Mouse (Mus musculus) Muller cell, postnatal 12 days (primary cell): ENCODE measurements around the gene Hoxa11.

ENCODE experiments used
- DNase-seq: peaks from one replicate; pipeline ENCODE4 v3.0.0-alpha.2; 2015; ENCODE audit errors: inconsistent ontology term

Hoxa11 gene

DNA sequence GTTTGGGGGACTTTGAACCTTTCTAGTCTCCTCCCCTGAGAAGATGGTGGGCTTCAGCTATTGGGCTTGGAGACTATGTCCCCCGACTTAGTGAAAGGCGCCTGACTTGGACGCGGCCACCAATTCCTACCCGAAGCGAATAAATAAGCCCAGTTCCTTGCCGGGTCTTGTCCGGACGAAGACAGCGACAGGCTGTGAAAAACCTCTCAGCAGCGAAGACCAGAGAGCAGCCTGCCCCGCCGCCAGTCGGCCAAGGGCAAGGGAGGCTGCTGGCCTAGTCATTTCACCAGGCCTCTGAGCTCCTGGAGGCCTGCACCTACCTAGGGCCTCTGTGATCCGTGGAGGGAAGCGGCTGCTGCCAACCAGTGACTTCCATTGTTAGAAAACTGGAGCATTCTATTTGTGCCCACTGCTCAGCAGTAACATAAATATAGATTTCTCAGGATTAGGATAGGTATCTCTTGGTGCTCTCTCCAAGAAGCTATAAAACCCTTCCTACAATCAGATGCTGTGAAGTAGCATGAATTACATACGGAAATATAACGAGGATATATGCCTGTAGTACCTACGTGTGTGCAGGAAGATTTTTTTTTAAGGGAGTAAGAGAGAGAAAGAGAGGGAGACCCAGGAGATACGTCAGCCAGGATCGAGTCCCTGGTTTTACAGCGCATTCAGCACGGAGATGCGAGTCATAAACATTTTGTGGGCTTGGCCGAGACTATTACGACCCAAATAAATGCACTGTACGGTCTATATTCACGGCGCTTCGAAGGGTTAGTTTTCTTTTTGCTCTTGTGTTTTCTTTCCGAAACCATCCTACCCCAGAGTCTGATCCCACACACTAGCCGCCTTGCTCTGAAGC lies 25.4 kb downstream of the Hoxa11 start:
- no peak for DNase-seq

DNA sequence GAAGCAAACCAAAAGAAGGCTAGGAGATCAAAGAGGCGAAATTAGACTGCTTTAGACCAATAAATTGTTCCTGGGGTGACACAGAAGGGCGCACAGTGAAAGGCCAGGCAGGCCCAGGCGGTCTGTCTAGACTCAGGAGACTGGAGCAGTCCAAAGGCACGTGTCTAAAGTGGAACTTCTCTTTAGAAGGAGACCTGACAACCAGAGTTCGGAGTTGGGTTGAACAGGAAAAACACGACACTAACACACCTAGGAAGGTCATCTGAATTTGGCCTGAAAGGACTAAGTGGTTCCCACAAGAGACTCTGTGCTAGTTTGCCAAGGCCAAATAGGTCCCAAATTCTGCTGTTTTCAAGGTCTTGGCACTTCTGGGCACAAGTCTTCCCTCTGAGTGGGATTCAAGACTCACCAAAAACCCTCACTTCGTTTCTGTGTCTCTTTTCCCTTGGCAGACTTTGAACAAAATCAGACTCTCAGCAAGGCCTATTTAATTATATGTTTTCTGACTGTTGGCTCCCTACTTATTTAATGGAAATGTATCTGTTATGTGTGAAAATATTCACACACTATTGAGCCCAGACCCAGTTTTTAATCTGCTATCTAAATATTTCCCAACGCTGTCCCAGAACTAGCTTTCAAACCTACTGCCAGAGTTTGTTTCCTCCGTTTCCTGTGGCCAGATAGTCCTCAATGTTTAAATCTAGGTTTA lies 26.2 kb downstream of the Hoxa11 start:
- no peak for DNase-seq

DNA sequence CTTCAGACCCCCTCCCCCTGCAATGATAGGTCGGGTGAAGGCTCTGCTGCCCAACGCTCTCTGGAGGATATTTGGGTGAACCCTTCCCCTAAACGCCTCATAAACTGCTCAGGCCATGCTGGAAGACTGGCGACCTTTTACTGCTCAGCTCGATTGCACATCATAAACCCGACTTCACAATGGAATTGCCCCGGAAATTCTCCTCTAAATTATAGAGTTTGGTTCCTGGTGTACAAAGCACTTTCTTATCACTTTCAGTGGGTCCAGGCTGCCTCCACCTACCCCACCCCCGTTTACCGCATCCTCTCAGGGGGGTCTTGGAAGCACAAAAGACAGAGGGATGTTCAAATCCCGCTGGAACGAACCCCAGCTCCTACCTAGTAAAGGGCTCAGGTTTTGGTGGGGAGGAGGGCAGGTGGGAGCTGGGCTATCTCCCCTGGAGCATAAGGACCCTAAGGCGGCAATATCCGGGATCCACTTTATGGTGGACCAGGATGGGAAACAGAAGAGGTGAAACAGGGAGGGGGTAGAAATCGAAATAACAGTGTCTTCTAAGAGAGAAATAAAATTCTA lies 26.9 kb downstream of the Hoxa11 start:
- no peak for DNase-seq

DNA sequence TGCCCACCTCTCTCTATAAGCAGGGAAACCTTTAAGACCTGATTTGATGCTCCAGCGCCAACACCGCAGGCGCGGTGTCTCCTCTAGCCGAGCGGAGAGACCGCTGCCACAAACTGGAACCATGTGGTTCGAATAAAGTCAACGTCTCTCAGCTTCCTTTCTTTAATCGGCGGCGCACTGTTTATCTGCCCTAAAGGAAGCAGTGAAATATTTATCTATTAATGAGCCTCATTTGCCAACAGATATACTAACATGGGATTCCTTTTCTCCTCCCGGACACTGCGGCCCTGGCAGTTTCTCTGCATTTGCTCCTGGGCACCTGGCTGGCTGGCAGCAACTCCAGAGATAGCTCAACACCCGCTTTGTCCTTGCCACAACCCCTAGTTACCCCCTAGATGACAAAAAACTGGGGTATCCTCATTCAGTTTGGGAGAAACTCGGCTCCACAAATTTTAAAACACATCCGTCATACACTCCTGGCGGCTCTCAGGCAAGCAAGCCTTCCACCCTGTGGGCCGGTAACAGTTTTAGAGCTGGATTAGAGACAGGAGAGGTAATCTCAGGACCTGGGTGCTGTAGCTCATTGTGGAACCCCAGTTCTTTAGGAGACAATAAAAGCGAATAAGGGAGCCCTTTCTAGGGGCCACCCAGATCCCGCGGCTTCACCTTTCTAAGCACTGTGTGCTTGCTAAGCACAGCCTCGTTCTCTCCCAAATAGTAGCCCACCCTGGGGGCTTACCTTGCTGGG lies 27.5 kb downstream of the Hoxa11 start:
- no peak for DNase-seq

DNA sequence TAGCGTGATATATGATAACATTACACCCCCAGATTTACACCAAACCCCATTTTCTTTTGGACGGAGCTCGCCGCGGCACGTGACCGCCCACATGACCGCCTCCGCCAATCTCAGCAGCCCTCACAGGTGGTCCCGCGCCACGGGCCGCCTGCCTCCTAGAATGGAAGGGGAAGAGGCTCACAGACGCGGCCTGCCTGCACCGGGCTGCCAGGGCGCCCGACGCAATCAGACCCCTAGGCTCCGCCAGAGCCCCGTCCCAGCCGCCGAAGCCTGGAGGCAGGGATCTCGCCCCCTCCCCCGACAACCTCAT lies 28.2 kb downstream of the Hoxa11 start:
- DNase-seq: no peak

DNA sequence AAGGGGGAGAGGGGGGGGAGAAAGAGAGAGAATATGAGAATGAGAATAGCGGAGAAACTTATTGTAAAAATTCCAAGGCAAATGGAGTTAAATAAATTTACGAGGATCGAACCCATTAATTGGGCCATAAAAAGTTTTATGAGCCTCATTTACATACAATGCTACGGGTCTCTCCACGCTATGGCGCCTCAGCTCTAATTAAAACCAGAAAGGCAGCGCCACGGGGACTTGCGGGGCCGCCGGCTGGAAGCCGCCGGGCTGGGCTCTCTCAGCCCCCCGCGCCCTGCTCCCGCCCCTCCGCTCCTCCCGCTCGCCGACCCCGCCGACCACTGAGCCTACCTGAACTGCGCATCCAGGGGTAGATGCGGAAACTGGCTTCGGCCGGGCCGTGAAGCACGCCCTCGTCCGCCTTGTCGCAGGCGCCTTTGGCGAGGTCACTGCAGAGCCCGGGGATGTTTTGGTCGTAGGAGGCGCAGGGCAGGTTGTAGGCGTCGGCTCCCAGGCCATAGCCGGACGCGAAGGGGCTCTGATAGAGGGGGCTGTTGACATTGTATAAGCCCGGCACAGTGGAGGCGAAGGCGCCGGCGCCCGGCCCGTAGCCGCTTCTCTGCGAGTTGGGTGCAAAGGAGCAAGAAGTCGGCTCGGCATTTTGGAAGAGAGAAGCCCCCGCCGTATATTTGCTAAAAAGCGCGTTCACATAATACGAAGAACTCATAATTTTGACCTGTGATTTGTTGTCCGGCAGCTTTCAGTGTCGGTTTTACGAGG lies 28.7 kb downstream of the Hoxa11 start:
- DNase-seq: no peak

DNA sequence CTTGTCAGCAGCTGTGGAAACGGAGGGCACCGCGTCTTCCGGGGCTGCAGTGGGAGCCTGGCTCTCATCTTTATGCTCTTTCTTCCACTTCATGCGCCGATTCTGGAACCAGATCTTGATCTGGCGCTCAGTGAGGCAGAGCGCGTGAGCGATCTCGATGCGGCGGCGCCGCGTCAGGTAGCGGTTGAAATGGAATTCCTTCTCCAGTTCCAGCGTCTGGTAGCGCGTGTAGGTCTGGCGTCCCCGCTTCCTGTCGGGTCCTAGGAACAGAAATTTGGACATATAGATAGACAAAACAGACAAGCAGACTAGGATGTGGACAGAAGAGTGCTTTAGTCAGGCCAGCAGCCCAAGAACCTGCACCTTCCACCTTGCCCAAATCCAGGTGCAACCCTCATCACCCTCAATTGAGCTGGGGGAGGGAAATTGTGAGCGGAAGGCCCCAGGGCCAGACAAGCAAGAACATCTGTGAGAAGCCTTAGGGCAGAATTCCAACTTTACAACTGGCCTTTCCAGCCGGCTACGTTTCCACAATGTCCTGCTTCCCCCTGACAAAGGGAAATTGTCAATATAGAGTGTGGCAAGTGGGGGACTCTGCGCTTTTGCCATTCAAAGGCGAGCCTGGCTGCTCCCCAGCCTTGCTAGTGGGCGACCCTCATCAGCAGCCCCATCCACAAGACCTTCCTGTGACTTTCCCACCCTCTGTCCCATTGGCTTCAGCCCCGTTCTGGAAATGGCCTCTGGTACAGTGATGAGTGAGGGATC lies 29.7 kb downstream of the Hoxa11 start:
- no peak for DNase-seq

DNA sequence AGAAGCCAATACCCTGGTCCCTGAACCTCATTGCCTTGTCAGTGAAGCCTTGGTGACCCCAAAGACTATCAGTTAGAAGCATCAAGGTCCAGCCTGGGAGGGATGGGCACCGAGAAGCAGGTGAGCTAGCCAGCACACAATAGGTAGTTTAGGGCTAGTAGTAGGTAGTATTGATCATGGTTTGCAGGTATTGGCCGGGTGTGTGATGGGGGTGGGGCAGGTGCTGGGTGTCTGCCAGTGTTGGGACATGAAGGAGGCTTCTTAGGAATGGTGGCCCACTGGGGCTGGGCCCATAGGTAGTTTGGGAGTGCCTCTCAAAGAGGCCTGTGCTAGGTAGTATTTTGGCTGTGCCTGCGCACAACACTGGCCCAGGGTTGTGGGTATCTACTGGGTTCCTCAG lies 30.5 kb downstream of the Hoxa11 start:
- DNase-seq: no peak

DNA sequence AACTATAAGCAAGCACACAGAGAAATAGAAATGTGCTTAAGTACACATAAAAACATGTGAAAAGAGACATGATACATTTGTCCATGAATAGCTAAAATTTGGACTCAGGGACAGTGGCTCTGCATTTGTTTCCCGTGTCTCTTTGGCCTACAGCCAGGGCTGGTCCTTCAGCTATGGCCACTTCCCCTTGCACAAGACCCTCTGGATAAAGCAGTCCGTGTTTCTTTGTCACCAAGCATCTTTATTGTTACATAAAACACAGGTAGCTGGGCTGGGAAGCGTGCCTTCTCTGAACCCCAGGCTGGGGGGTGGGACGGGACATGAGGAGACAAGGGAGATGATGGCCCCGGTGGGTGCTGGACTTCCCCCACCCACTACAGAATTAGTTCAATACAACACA lies 31.3 kb downstream of the Hoxa11 start:
- no peak for DNase-seq

DNA sequence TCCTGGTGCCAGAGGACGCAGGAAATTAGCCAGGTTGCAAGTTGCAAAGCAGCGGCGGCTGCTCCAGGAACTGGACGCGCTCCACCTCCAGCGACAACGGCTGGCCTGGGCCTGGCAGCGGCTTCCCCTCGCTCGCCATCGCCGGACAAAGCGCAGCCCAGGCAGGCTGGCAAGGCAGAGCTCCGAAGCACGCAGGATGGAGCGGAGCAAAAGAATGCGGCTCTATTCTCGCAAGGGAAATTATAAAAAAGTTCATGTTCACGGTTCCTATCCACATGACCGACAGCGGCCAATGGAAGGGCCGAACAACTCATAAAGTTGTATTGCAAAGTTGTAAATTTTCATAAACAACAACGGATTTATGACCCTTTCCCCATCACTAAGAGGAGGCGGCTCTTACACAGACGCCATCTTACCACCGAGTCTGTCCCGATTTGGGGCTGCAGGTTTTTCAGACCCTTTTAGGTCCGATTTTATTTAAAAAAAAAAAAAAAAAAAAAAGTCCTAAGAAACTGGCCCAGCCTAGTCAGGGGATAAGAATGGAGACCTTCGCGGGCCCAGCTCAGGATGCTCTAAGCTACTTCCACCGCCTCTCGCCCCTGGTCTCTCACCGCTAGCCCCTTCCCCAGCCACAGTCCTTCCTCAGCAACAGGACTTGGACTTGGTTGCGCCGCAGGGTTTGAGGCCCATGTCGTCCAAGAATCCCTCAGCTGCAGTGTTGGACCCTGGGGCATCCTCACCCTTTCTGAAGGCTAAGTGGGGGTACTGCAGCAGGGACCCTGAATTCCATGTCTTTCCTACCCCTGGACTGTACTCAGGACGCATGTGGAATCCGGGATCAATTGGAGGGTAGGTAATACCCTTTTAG lies 32.3 kb downstream of the Hoxa11 start, which contains the start of the genes Hoxa3 and Gm28308:
Gene Hoxa3, minus strand, starts transcription at position 218 of the 868 bp plus-strand sequence.
Gene Gm28308, minus strand, starts transcription at position 221 of the 868 bp plus-strand sequence.
- DNase-seq: no peak

DNA sequence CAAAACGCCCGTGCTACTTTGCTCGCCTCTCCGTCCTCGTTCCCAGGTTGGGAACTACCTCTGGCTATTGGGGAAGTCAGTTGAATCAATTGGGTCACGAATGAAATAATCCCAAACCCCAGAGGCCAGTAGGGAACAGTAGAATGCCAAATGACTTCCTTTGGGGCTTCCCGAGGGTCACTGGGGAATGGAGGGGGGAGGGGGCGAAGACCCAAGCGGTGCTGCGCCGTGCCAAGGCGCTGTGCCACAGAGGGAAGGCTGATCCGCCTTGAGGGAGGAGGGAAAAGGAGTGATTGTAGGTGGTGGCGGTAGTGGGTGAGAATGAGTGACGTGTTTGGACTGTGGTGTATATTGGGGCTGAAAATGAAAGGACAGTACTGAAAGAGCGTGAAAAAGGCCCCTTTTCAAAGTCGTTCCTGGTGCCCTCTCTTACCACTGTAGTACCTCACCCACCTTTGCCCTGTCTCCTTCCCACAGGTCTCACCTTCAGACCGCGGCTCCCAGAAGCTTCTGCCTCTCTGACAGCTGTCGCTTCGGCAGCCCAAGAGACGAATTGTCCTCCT lies 33.0 kb downstream of the Hoxa11 start:
- DNase-seq: no peak

DNA sequence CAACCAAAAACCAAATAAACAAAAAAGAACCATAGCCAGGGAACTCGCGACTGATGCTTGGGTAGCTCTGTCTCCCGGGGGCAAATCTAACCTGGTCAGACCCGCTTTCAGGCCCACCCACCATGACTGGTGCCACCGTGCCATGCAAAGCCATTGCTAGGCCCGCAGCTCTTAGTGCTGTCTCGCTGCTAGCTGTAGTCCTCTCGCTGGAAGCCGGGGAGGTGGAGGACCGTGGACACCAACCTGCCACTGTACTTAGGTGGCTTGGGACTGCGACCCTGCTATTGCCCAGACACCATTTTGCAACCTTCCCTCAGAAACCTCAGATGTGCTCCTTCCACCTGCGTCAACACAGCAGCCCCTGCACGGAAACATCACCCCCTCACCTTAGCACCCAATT lies 33.6 kb downstream of the Hoxa11 start:
- no peak for DNase-seq

DNA sequence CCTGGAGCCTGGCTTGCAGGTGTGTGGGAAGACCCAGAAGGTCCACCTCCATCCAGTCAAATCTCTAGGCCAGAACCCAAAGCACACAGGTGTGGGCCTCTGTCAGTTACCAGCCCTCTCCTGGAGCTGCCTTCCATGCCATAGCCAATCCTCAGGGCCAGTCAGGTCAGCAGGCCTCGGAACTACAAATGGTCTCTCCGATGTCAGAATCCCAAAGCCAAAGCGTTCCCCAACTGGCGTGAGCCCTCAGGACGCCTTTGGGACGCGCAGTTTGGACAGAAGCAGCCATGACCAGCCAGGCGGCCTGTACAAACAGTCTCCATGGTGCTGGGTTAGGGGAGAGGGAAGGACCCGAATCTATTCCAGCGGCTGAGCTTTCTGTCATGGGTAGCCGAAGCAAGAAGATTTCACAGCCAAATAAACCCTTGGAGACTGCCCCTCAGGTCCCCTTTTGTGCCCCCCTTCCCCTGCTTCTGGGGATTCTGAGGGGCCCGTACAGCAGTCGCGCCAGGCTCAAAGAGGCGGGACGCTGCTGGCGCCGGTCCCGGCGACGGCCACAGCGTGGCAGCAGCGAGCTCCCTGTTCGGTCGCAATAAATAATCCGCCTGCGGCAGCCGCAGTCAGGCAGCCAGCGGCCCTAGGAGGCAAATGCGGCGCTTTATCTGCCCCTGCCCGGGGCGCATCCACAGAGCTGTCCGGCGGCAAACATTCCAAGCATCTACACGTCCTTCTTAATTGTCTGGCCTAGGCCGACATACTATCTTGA lies 34.3 kb downstream of the Hoxa11 start:
- peak; percentile 45 for DNase-seq

DNA sequence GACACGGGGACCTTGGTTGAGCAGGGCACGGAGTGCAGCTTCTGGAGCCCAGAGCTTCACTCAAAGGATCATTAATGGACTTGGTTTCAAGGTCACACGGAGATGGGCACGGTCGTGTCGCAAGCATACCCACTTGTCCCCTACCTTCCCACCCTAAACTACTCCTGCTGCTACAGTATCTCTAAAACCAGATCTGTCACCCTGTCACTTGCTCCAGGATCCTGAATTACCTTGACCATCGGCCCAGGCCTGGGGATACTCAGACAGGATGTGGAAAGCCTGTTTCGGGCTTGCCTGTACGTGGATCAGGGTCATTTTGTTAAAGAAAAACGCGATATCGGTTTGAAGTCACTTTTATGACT lies 35.9 kb downstream of the Hoxa11 start:
- no peak for DNase-seq

DNA sequence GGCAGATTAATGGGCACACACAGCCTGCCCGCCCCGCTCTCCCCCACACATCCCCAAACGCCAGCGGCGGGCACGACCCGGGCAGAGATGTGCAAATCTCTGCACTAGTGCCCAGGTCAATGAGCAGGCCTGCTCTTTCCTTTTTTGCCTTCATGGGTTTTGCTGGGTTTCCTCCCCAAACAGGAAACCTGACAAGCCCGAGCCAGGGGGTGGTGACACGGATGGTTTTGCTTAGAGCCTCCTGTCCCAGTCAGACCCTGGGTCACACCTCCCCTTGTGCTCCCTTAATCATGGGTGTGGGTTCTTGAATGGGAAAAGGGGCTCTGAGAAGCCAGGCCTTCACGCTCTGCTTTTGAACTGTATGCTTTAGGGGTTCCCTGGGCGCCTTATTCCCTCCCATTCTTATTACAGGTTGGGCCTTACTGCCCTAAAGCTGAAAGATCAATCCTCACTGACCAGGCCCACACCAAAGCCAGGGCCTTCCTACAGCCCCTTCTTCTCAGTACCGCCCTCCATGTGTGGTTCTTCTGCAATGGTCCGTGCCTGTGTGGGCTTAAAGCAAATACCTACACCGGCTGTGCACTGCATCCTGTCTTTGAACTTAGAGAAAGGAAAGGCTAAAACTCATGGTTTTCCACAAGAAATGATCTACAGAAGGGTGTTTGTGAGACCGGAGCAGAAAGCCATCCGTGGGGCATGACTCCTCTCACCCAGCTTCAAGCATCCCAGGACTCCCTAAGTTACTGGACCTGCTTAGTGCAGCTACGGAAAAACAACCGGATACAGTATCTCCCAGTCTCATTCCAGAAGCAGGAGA lies 36.5 kb downstream of the Hoxa11 start:
- DNase-seq: no peak

DNA sequence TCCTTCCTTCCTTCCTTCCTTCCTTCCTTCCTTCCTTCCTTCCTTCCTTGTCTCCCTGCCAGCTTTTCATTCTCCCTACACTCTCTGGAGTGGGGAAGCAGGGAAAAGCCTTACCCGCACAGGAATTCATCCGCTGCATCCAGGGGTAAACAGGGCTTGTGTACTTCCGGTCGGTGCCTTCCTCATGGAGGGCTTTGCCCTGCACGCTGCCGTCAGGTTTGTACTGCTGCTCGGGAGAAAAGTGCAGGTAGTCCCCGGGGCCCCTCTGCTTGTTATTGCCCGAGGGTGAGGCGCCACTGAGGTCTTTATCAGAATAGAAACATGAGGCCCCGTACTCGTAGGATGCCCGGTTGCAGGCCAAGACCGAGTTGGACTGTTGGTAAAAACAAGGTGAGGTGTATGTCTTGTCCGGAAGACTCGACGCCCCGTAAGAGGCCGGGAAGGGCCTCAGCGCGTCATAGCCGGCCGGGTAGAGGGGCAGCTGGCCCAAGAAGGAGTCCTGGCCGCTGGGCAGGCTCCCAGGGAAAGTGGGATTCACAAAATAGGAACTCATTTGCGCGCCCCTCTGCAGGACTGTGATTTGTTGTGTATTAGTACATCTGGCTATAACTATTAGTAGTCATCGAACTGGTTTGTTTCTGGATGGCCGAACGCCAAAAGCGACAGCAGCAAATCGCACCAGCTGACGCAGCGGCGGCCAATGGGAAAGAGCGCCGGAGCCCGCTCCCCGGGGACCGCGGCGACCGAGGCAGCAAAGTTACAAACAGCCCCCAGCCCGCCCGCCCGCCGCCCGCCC lies 37.3 kb downstream of the Hoxa11 start, which contains the start of gene Hoxa6:
Gene Hoxa6, minus strand, starts transcription at position 651 of the 796 bp plus-strand sequence.
- DNase-seq: no peak

DNA sequence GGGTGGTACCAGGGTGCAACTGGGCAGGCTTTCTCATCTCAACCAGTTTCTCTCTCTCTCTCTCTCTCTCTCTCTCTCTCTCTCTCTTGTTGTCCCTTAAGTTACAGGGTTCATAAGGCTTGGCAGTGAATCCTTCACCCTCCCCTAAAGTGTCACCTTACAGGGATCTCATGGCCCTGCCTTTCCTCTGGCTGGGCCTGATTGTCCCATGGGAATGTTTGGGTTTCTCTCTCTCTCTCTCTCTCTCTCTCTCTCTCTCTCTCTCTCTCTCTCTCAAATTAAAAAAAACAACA lies 38.0 kb downstream of the Hoxa11 start:
- no peak for DNase-seq
